Mouse (Mus musculus): ENCODE data around the gene Npas3. TPM values are rescaled to one million over a fixed set of nuclear protein-coding genes. Genes with fewer than 3 reads are reported as not detected.

The Npas3 gene
- polyA plus RNA-seq, 1 experiment = 0.18 TPM

DNA sequence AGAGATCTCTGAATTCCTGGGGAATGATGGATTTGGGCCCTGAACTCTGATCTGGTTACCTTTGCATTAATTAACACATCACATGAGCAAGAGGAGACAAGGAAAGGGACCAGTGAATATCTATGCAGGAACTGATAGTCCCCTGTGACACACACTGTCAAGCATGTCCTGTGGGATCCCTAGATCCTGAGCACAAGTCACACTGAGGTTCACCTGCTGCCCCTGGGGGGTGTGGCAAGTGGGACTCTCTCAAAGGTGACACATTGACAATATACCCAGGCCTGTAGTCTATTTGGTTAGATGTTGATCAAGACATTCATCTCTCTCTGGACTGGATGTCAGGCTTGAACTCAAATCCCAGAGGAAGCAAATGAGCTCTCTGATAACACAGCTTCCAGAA is 576.8 kb downstream of the Npas3 start:
- H3K4me2 ChIP-seq (ENCODE audit: low read depth) = no peak overlapping the region
- no peak for TF ChIP-seq MAX (IDR thresholded peaks at IDR 0.05; ENCODE audit: low read depth)
- no peak for TF ChIP-seq E2F4 (IDR thresholded peaks at IDR 0.05; ENCODE audit: insufficient read depth)

DNA sequence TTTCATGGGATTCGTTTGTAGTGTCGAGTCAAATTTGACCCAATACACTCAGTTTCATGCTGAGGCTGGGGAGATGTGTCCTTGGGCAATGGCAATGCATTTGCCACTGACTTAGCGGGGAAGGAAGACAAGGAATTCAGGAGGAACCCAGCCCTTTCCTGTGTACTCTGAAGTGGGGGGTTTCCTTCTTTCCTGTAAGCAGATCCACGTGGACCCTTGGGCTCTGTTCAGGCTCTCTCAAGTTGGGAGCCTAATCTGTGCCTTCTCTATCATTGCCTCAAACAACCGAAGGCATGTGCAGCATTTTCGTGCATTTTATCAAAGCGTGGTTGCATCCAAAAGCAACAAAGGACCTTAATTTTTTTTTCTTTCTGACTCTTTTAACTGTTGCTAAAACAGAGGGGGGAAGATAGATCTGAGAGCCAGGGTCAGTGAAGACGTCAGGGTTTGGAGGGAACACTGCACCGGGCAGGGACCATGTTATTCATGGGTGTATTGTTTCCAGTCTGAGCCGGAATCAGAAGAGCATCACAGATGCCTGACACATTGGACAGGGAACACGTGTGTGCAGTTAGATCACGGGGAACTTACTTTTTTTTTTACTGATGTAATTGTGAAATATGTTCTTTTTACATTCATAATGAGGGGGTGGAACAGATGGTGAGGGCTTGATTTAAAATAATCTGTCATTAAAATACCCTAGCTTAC is 577.6 kb downstream of the Npas3 start:
- TF ChIP-seq SRF (IDR thresholded peaks at IDR 0.05; ENCODE audit: control insufficient read depth, insufficient read length, low read depth) = no peak
- TF ChIP-seq USF1 (IDR thresholded peaks at IDR 0.05; ENCODE audit: low read depth) = no peak
- no peak for TF ChIP-seq TCF12 (IDR thresholded peaks at IDR 0.05; ENCODE audit: insufficient read depth, poor library complexity, severe bottlenecking)
- TF ChIP-seq MYOG (IDR thresholded peaks at IDR 0.05; ENCODE audit: control insufficient read depth in 1 of 3, insufficient read depth in 1 of 3, insufficient read length in 2 of 3, low read depth in 2 of 3) = no peak
- TF ChIP-seq POLR2A (IDR thresholded peaks at IDR 0.05; ENCODE audit: insufficient read length, low read depth) = no peak
- no peak for TF ChIP-seq TCF3 (IDR thresholded peaks at IDR 0.05; ENCODE audit: insufficient read length, low read depth)
- no peak for TF ChIP-seq REST (IDR thresholded peaks at IDR 0.05; ENCODE audit: insufficient read depth, insufficient read length)
- no peak for TF ChIP-seq E2F4 (IDR thresholded peaks at IDR 0.05; ENCODE audit: insufficient read depth)
- no peak for TF ChIP-seq MAX (IDR thresholded peaks at IDR 0.05; ENCODE audit: low read depth)
- TF ChIP-seq POLR2AphosphoS2 (IDR thresholded peaks at IDR 0.05; ENCODE audit: insufficient read length, low read depth) = no peak
- no peak for TF ChIP-seq MYOD1 (IDR thresholded peaks at IDR 0.05; ENCODE audit: control insufficient read depth in 1 of 3, insufficient read length in 2 of 3, low read depth in 2 of 3)
- TF ChIP-seq CEBPB (IDR thresholded peaks at IDR 0.05; ENCODE audit: insufficient read depth, poor library complexity, severe bottlenecking) = no peak
- no peaks in the 10 kb centered on the region for H3K27me3 ChIP-seq (ENCODE audit: control insufficient read depth, insufficient read depth, insufficient read length)
- peak overlapping the region; percentile 5 for H3K4me2 ChIP-seq (ENCODE audit: low read depth)
- H3ac ChIP-seq (ENCODE audit: control insufficient read depth, insufficient read length) = no peak overlapping the region
- H3K36me3 ChIP-seq (ENCODE audit: control insufficient read depth, insufficient read depth) = no peaks in the 10 kb centered on the region
- no peaks in the 10 kb centered on the region for H3K79me2 ChIP-seq (ENCODE audit: control insufficient read depth, insufficient read depth)
- no peak overlapping the region for H3K4me3 ChIP-seq

More for the DNA sequence above, 576.8 kb downstream of the Npas3 start:
- no peaks in the 10 kb centered on the region for H3K27me3 ChIP-seq (ENCODE audit: control insufficient read depth, insufficient read depth, insufficient read length)
- no peaks in the 10 kb centered on the region for H3K36me3 ChIP-seq (ENCODE audit: control insufficient read depth, insufficient read depth)
- no peaks in the 10 kb centered on the region for H3K79me2 ChIP-seq (ENCODE audit: control insufficient read depth, insufficient read depth)
- no peak overlapping the region for H3ac ChIP-seq (ENCODE audit: control insufficient read depth, insufficient read length)
- H3K4me3 ChIP-seq = no peak overlapping the region

GRCm38 (mm10) chr12:53826812-53827211 is 578.3 kb downstream of the Npas3 start:
- Histone ChIP-seq H3K27me3 (ENCODE audit: control insufficient read depth, insufficient read depth, insufficient read length) (no peaks in the 10 kb centered on the region), H3K79me2 (ENCODE audit: control insufficient read depth, insufficient read depth) (no peaks in the 10 kb centered on the region), H3K36me3 (ENCODE audit: control insufficient read depth, insufficient read depth) (no peaks in the 10 kb centered on the region), H3ac (ENCODE audit: control insufficient read depth, insufficient read length) (no peak overlapping the region), H3K4me3 (no peak overlapping the region), H3K4me2 (ENCODE audit: low read depth) (peak overlapping the region; percentile 5)
- TF ChIP-seq POLR2AphosphoS2 (IDR thresholded peaks at IDR 0.05; ENCODE audit: insufficient read length, low read depth) (no peak), POLR2A (IDR thresholded peaks at IDR 0.05; ENCODE audit: insufficient read length, low read depth) (no peak), REST (IDR thresholded peaks at IDR 0.05; ENCODE audit: insufficient read depth, insufficient read length) (no peak)

DNA sequence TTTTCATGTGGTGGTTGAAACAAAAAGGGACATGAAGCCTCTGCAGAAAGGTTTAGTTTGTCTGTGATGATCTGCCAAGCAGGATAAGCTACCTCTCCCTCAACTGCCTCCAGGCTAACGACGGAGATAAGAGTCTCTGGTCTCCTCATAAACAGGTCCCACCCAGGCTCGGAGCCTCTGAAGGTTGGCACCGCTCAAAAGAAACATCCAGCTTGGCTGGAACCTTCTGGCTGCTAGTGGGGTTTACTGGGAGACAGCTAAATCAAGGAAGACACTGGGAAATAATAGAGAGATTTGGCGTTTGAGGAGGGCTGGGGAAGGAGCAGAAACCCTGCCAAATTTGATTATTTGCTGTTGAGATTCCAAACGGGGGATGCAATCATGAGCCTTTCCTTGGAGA is 584.1 kb downstream of the Npas3 start:
- H3ac ChIP-seq (ENCODE audit: control insufficient read depth, insufficient read length) = no peak overlapping the region
- no peak overlapping the region for H3K4me3 ChIP-seq
- no peaks in the 10 kb centered on the region for H3K27me3 ChIP-seq (ENCODE audit: control insufficient read depth, insufficient read depth, insufficient read length)
- no peaks in the 10 kb centered on the region for H3K79me2 ChIP-seq (ENCODE audit: control insufficient read depth, insufficient read depth)
- no peak overlapping the region for H3K4me2 ChIP-seq (ENCODE audit: low read depth)
- H3K36me3 ChIP-seq (ENCODE audit: control insufficient read depth, insufficient read depth) = no peaks in the 10 kb centered on the region
- TF ChIP-seq MYOG (IDR thresholded peaks at IDR 0.05; ENCODE audit: control insufficient read depth in 1 of 3, insufficient read depth in 1 of 3, insufficient read length in 2 of 3, low read depth in 2 of 3) (no peak), POLR2AphosphoS2 (IDR thresholded peaks at IDR 0.05; ENCODE audit: insufficient read length, low read depth) (no peak), CEBPB (IDR thresholded peaks at IDR 0.05; ENCODE audit: insufficient read depth, poor library complexity, severe bottlenecking) (no peak)

DNA sequence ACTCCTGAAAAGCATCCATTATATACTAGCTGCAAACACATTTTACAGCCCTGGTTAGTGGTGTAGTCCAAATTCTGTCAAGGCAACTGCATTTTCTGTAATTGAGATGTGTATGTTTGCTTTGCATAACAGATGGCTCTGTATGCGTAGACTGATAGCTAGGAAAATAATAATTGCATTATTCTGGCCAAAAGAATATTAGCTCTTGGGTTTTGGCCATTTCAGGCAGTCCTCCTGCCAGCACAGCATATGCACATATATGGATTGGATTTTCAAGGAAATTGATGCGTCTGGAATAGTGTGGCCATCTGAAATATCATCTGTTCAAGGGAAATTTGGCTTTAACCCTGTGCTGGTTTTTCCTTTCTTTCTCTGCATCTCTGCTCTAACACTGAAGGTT is 584.9 kb downstream of the Npas3 start:
- Histone ChIP-seq H3K4me3 (no peak overlapping the region), H3K79me2 (ENCODE audit: control insufficient read depth, insufficient read depth) (no peaks in the 10 kb centered on the region), H3K36me3 (ENCODE audit: control insufficient read depth, insufficient read depth) (no peaks in the 10 kb centered on the region), H3K27me3 (ENCODE audit: control insufficient read depth, insufficient read depth, insufficient read length) (no peaks in the 10 kb centered on the region), H3K4me2 (ENCODE audit: low read depth) (no peak overlapping the region), H3ac (ENCODE audit: control insufficient read depth, insufficient read length) (no peak overlapping the region)
- TF ChIP-seq USF1 (IDR thresholded peaks at IDR 0.05; ENCODE audit: low read depth) (no peak), CEBPB (IDR thresholded peaks at IDR 0.05; ENCODE audit: insufficient read depth, poor library complexity, severe bottlenecking) (no peak), MYOG (IDR thresholded peaks at IDR 0.05; ENCODE audit: control insufficient read depth in 1 of 3, insufficient read depth in 1 of 3, insufficient read length in 2 of 3, low read depth in 2 of 3) (no peak), REST (IDR thresholded peaks at IDR 0.05; ENCODE audit: insufficient read depth, insufficient read length) (no peak), POLR2A (IDR thresholded peaks at IDR 0.05; ENCODE audit: insufficient read length, low read depth) (no peak), TCF3 (IDR thresholded peaks at IDR 0.05; ENCODE audit: insufficient read length, low read depth) (no peak), E2F4 (IDR thresholded peaks at IDR 0.05; ENCODE audit: insufficient read depth) (no peak), SRF (IDR thresholded peaks at IDR 0.05; ENCODE audit: control insufficient read depth, insufficient read length, low read depth) (no peak), MYOD1 (IDR thresholded peaks at IDR 0.05; ENCODE audit: control insufficient read depth in 1 of 3, insufficient read length in 2 of 3, low read depth in 2 of 3) (no peak), MAX (IDR thresholded peaks at IDR 0.05; ENCODE audit: low read depth) (no peak)
